Mouse (Mus musculus) cortical plate, adult 2 months (tissue): ENCODE measurements around the gene Sdhb.

Experiments
- CTCF ChIP-seq: fragments of 200-500 bp; IDR thresholded peaks from 2 replicates; pipeline ENCODE4 v1.5.1; 2011; ENCODE audit warnings: mild to moderate bottlenecking, control low read depth, low read length; ENCODE audit not compliant: insufficient read depth; ENCODE audit errors: extremely low read depth
- POLR2A ChIP-seq: fragments of 200-500 bp; IDR thresholded peaks from 2 replicates; pipeline ENCODE4 v1.6.1; 2011; ENCODE audit warnings: mild to moderate bottlenecking, low read length, control low read depth; ENCODE audit not compliant: insufficient read depth; ENCODE audit errors: extremely low read depth

DNA sequence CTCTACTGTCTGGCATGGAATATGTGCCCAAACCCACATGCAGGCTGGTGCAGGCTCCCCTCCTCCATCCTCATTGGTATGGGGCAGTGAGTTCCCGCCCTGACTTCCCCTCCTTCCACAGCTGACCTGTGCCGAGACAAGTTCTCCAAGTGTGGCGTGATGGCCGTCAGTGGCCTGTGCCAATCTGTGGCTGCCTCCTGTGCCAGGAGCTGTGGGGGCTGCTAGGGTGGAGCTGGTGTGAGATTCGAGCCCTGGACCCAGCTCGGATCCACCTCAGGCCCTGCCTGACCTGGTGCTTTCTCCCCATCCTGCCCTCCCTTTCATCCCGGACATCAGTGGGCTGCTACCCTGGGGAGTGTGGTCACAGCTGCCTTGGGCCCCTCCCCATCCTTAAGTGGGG is 54.4 kb downstream of the Sdhb start:
- TF ChIP-seq CTCF (no peak), POLR2A (no peak)
